Mouse (Mus musculus): ENCODE results near the gene Erfe. TPM values are rescaled to one million over a fixed set of nuclear protein-coding genes. Genes with fewer than 3 reads are reported as not detected.

Erfe gene
- polyA plus RNA-seq, 1 experiment from 2014 or later, result 0.47 TPM

DNA sequence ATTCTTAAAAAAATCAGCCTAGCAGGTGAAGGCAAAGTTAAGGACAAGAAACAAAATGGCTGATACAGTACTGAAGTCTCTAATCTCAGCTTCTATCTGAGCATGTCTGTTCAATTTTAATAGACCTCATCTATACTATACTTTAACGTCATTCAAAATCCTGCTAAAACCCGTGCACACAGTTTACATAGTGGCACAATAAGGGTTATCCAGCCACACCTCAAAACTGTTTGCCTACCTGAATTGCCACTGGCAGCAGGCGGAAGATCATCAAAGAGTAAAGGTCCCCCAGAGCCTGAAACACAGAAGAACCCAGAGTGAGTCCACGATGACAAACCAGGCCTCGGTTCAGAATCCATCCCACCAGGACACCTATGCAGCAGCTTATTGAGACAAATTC is 24.1 kb downstream of the Erfe start:
- TF ChIP-seq EP300 (IDR thresholded peaks at IDR 0.05), result no peak
- TF ChIP-seq CTCF (IDR thresholded peaks at IDR 0.05), result no peak
- Histone ChIP-seq H3K27ac (ENCODE audit: low read length) (no peak overlapping the region), H3K9ac (replicated peaks; ENCODE audit: low read depth) (no peak overlapping the region), H3K27me3 (replicated peaks; ENCODE audit: insufficient read depth, low read length) (no peaks in the 10 kb centered on the region), H3K36me3 (ENCODE audit: insufficient read depth, low read length) (peaks cover 22% of the 10 kb centered on the region; the same call in 1 of the 2 replicates), H3K9me3 (ENCODE audit: low read length) (no peaks in the 10 kb centered on the region), H3K4me1 (ENCODE audit: insufficient read depth, low read depth, low read length) (no peaks in the 10 kb centered on the region), H3K4me3 (ENCODE audit: low read depth, low read length) (no peak overlapping the region), H3K4me2 (replicated peaks; ENCODE audit: low read depth, low read length) (no peak overlapping the region)
- whole genome bisulfite sequencing, result 75% methylated on average over 5 of the region's 5 CpGs
- ATAC-seq (no peak), DNase-seq (ENCODE audit: low spot score) (no peak)

DNA sequence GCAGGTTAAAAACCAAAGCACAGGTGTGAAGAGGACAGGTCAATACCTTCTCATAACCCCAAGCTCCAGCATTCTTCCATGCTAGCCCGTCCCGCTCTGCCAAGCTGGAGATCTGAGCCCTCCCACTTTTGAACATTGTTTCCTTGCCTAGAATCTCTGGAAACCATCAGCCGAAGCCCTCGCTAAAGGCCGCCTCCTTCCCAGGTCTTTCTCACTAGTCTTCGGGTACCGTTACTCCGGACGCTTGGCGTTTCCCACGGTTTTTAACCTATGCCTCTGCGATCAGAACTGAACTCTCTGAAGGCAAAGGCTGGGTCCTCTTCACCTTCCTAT is 31.7 kb downstream of the Erfe start:
- H3K27me3 ChIP-seq (replicated peaks; ENCODE audit: insufficient read depth, low read length), result no peaks in the 10 kb centered on the region
- DNase-seq (ENCODE audit: low spot score) (no peak), ATAC-seq (peak; percentile 1; the same call in 1 of the 2 replicates)
- H3K4me2 ChIP-seq (replicated peaks; ENCODE audit: low read depth, low read length), result peak overlapping the region; percentile 70
- 1% methylated on average over 12 of the region's 12 CpGs for WGBS
- H3K27ac ChIP-seq (ENCODE audit: low read length), result peak overlapping the region; percentile 77
- TF ChIP-seq CTCF (IDR thresholded peaks at IDR 0.05), result no peak
- no peak for TF ChIP-seq EP300 (IDR thresholded peaks at IDR 0.05)
- H3K9me3 ChIP-seq (ENCODE audit: low read length), result no peaks in the 10 kb centered on the region
- H3K36me3 ChIP-seq (ENCODE audit: insufficient read depth, low read length), result no peaks in the 10 kb centered on the region
- H3K4me3 ChIP-seq (ENCODE audit: low read depth, low read length), result peak overlapping the region; percentile 69
- H3K9ac ChIP-seq (replicated peaks; ENCODE audit: low read depth), result peak overlapping the region; percentile 81
- H3K4me1 ChIP-seq (ENCODE audit: insufficient read depth, low read depth, low read length), result peaks cover 11% of the 10 kb centered on the region; the same call in 1 of the 2 replicates

GRCm38 (mm10) chr1:91398260-91399062 is 32.2 kb downstream of the Erfe start, which contains the start of gene Ilkap:
Gene Ilkap (minus strand): TSS chr1:91398815.
- Histone ChIP-seq H3K27ac (ENCODE audit: low read length) (peak within 1 kb of the TSS; percentile 77), H3K4me2 (replicated peaks; ENCODE audit: low read depth, low read length) (peak within 1 kb of the TSS; percentile 70), H3K36me3 (ENCODE audit: insufficient read depth, low read length) (no peaks in the 10 kb centered on the region), H3K9me3 (ENCODE audit: low read length) (no peaks in the 10 kb centered on the region), H3K4me1 (ENCODE audit: insufficient read depth, low read depth, low read length) (peaks cover 11% of the 10 kb centered on the region; the same call in 1 of the 2 replicates), H3K9ac (replicated peaks; ENCODE audit: low read depth) (peak within 1 kb of the TSS; percentile 81), H3K4me3 (ENCODE audit: low read depth, low read length) (peak within 1 kb of the TSS; percentile 69), H3K27me3 (replicated peaks; ENCODE audit: insufficient read depth, low read length) (no peaks in the 10 kb centered on the region)
- no peak for TF ChIP-seq EP300 (IDR thresholded peaks at IDR 0.05)
- TF ChIP-seq CTCF (IDR thresholded peaks at IDR 0.05), result no peak; the same call in 1 of the 2 replicates
- ATAC-seq, result peak; percentile 97
- peak; percentile 92 for DNase-seq (ENCODE audit: low spot score)
- 1% methylated on average over 69 of the region's 91 CpGs for WGBS

GRCm38 (mm10) chr1:91404976-91405375 is 38.7 kb downstream of the Erfe start:
- Histone ChIP-seq H3K4me2 (replicated peaks; ENCODE audit: low read depth, low read length) (no peak overlapping the region), H3K4me1 (ENCODE audit: insufficient read depth, low read depth, low read length) (no peaks in the 10 kb centered on the region), H3K27me3 (replicated peaks; ENCODE audit: insufficient read depth, low read length) (no peaks in the 10 kb centered on the region), H3K4me3 (ENCODE audit: low read depth, low read length) (no peak overlapping the region), H3K9ac (replicated peaks; ENCODE audit: low read depth) (no peak overlapping the region), H3K27ac (ENCODE audit: low read length) (no peak overlapping the region), H3K36me3 (ENCODE audit: insufficient read depth, low read length) (no peaks in the 10 kb centered on the region), H3K9me3 (ENCODE audit: low read length) (no peaks in the 10 kb centered on the region)
- 0 out of 2 replicates have a peak, but pooled peaks have one; percentile 11 for ATAC-seq
- no peak for DNase-seq (ENCODE audit: low spot score)
- no peak for TF ChIP-seq CTCF (IDR thresholded peaks at IDR 0.05)
- no peak for TF ChIP-seq EP300 (IDR thresholded peaks at IDR 0.05)
- WGBS, result 7% methylated on average over 1 of the region's 1 CpGs

- peak; percentile 76 for ATAC-seq
- Histone ChIP-seq H3K27ac (ENCODE audit: low read length) (no peak overlapping the region), H3K36me3 (ENCODE audit: insufficient read depth, low read length) (no peaks in the 10 kb centered on the region), H3K27me3 (replicated peaks; ENCODE audit: insufficient read depth, low read length) (no peaks in the 10 kb centered on the region), H3K9ac (replicated peaks; ENCODE audit: low read depth) (no peak overlapping the region), H3K9me3 (ENCODE audit: low read length) (no peaks in the 10 kb centered on the region), H3K4me3 (ENCODE audit: low read depth, low read length) (no peak overlapping the region), H3K4me1 (ENCODE audit: insufficient read depth, low read depth, low read length) (no peaks in the 10 kb centered on the region), H3K4me2 (replicated peaks; ENCODE audit: low read depth, low read length) (0 out of 2 replicates have a peak overlapping the region, but pooled peaks have one; percentile 17)
- DNase-seq (ENCODE audit: low spot score), result peak; percentile 45
- TF ChIP-seq EP300 (IDR thresholded peaks at IDR 0.05) (no peak), CTCF (IDR thresholded peaks at IDR 0.05) (no peak)
- 46% methylated on average over 22 of the region's 23 CpGs for WGBS
Observed at GRCm38 (mm10) chr1:91405406-91406169, 39.4 kb downstream of the Erfe start.

- no peak overlapping the region for H3K4me3 ChIP-seq (ENCODE audit: low read depth, low read length)
- no peak overlapping the region for H3K9ac ChIP-seq (replicated peaks; ENCODE audit: low read depth)
- H3K27me3 ChIP-seq (replicated peaks; ENCODE audit: insufficient read depth, low read length), result no peaks in the 10 kb centered on the region
- no peaks in the 10 kb centered on the region for H3K36me3 ChIP-seq (ENCODE audit: insufficient read depth, low read length)
- ATAC-seq, result no peak
- no peak for TF ChIP-seq EP300 (IDR thresholded peaks at IDR 0.05)
- no peak for TF ChIP-seq CTCF (IDR thresholded peaks at IDR 0.05)
- H3K4me2 ChIP-seq (replicated peaks; ENCODE audit: low read depth, low read length), result no peak overlapping the region
- peaks cover 8% of the 10 kb centered on the region; the same call in 1 of the 2 replicates for H3K4me1 ChIP-seq (ENCODE audit: insufficient read depth, low read depth, low read length)
- no peak overlapping the region for H3K27ac ChIP-seq (ENCODE audit: low read length)
- no peak for DNase-seq (ENCODE audit: low spot score)
- 67% methylated on average over 4 of the region's 4 CpGs for WGBS
- H3K9me3 ChIP-seq (ENCODE audit: low read length), result no peaks in the 10 kb centered on the region
Observed at GRCm38 (mm10) chr1:91407819-91408218, 41.6 kb downstream of the Erfe start.

Measured in lung, postnatal 0 days (tissue).